ENCODE assay signal across 19 mouse cellular contexts in the genomic region with DNA sequence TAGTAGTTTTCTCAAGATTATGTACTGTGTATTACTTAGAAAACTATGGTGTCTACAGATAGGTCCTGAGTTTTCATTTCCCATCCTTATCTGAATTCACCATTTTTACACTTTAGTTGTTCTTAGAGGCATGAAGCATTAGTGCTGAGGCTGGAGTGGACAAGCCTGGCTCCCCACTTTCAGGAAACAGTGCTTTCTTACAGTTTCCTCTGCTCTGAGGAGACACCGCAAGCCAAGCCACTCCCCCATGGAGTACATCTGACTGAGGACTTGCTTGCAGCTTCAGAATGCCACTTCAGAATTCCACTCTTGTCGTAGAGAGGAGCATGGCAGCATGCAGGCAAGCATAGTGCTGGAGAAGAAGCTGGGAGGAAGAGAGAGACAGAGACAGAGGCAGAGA.
"Had no signal": no experiment of that assay in that cellular context is flagged by ENCODE, and none has a peak within 500 bp of the region (broad histone marks: within the 10 kb centered on the region; RNA-seq: fewer than 3 reads in every experiment).

No protein-coding gene starts in this region.

- H3K27ac ChIP-seq: liver, embryonic 12.5 days; liver, embryonic 14.5 days; lung, embryonic 15.5 days; midbrain, embryonic 13.5 days; midbrain, embryonic 15.5 days; neural tube, embryonic 13.5 days; neural tube, embryonic 15.5 days had no signal

- H3K4me1 ChIP-seq: liver, embryonic 12.5 days; lung, embryonic 15.5 days; midbrain, embryonic 13.5 days; midbrain, embryonic 15.5 days; neural tube, embryonic 13.5 days; neural tube, embryonic 15.5 days had no signal

- H3K4me2 ChIP-seq: liver, embryonic 12.5 days; lung, embryonic 15.5 days; midbrain, embryonic 11.5 days; midbrain, embryonic 13.5 days; midbrain, embryonic 15.5 days; neural tube, embryonic 13.5 days; neural tube, embryonic 15.5 days had no signal

- H3K36me3 ChIP-seq: liver, embryonic 12.5 days; lung, embryonic 15.5 days; midbrain, embryonic 13.5 days; midbrain, embryonic 15.5 days; neural tube, embryonic 13.5 days; neural tube, embryonic 15.5 days had no signal

- H3K27me3 ChIP-seq: liver, embryonic 12.5 days; lung, embryonic 15.5 days; midbrain, embryonic 13.5 days; midbrain, embryonic 15.5 days; neural tube, embryonic 13.5 days; neural tube, embryonic 15.5 days had no signal

- H3K9me3 ChIP-seq: liver, embryonic 12.5 days; lung, embryonic 15.5 days; midbrain, embryonic 13.5 days; midbrain, embryonic 15.5 days; neural tube, embryonic 13.5 days; neural tube, embryonic 15.5 days had no signal

- H3K9ac ChIP-seq: liver, embryonic 12.5 days; liver, embryonic 14.5 days; lung, embryonic 15.5 days; midbrain, embryonic 13.5 days; midbrain, embryonic 15.5 days; neural tube, embryonic 13.5 days; neural tube, embryonic 15.5 days had no signal

- ATAC-seq: liver, embryonic 12.5 days; midbrain, embryonic 13.5 days; midbrain, embryonic 15.5 days had no signal

- H3K4me3 ChIP-seq: liver, embryonic 12.5 days; lung, embryonic 15.5 days; midbrain, embryonic 13.5 days; midbrain, embryonic 15.5 days; neural tube, embryonic 13.5 days; neural tube, embryonic 15.5 days had no signal

- DNase-seq: lung, adult 2 months; lung, postnatal 10 days; lung, postnatal 4 days; retina, postnatal 1 day; right cerebral cortex, adult 18-20 months; right cerebral cortex, postnatal 25 days; right cerebral cortex, postnatal 4 days; spleen, adult 18-20 months; thymus, adult 18-20 months; thymus, postnatal 14 days; thymus, postnatal 36 days had no signal
